Mouse (Mus musculus): ENCODE data around the gene Ripor3.
"Not testable (repeated sequence)": the region's sequence is repeated elsewhere in the genome, so short reads cannot be mapped to it uniquely, and the experiment has no call there.

Gene Ripor3

GRCm38 (mm10) chr2:168009936-168010668 is at the start of gene Ripor3:
Gene Ripor3, minus strand, starts transcription at chr2:168010618.
- in situ Hi-C loops (cut with MboI): loop anchor here (10.0 kb wide), 1 partner anchor 325 kb away; the partner anchor contains the start of genes Cebpb and Tmem189

- in situ Hi-C loops (cut with MboI): no loop called here
Measured at GRCm38 (mm10) chr2:168059200-168059790, 48.9 kb upstream of the Ripor3 start.

GRCm38 (mm10) chr2:168058488-168059199 is 48.2 kb upstream of the Ripor3 start:
- in situ Hi-C loops (cut with MboI): no loop called here

GRCm38 (mm10) chr2:168057876-168058275 is 47.5 kb upstream of the Ripor3 start:
- in situ Hi-C loops (cut with MboI): not testable (repeated sequence)

GRCm38 (mm10) chr2:168056666-168056933 is 46.2 kb upstream of the Ripor3 start:
- in situ Hi-C loops (cut with MboI): no loop called here

GRCm38 (mm10) chr2:168055910-168056665 is 45.7 kb upstream of the Ripor3 start:
- in situ Hi-C loops (cut with MboI): no loop called here

- in situ Hi-C loops (cut with MboI): no loop called here
Measured at GRCm38 (mm10) chr2:168054142-168054541, 43.7 kb upstream of the Ripor3 start.

GRCm38 (mm10) chr2:168052689-168053088 is 42.3 kb upstream of the Ripor3 start:
- in situ Hi-C loops (cut with MboI): no loop called here

GRCm38 (mm10) chr2:168052156-168052555 is 41.7 kb upstream of the Ripor3 start:
- in situ Hi-C loops (cut with MboI): no loop called here

GRCm38 (mm10) chr2:168050000-168050942 is 39.9 kb upstream of the Ripor3 start:
- in situ Hi-C loops (cut with MboI): no loop called here

GRCm38 (mm10) chr2:168049002-168049635 is 38.7 kb upstream of the Ripor3 start:
- in situ Hi-C loops (cut with MboI): no loop called here

- in situ Hi-C loops (cut with MboI): no loop called here
Measured at GRCm38 (mm10) chr2:168046467-168046866, 36.0 kb upstream of the Ripor3 start.

- in situ Hi-C loops (cut with MboI): no loop called here
Measured at GRCm38 (mm10) chr2:168045771-168046170, 35.4 kb upstream of the Ripor3 start.

GRCm38 (mm10) chr2:168045357-168045756 is 34.9 kb upstream of the Ripor3 start:
- in situ Hi-C loops (cut with MboI): no loop called here

GRCm38 (mm10) chr2:168044681-168045287 is 34.4 kb upstream of the Ripor3 start:
- in situ Hi-C loops (cut with MboI): no loop called here

- in situ Hi-C loops (cut with MboI): no loop called here
Measured at GRCm38 (mm10) chr2:168042019-168042418, 31.6 kb upstream of the Ripor3 start.

GRCm38 (mm10) chr2:168040751-168041150 is 30.3 kb upstream of the Ripor3 start:
- in situ Hi-C loops (cut with MboI): no loop called here

GRCm38 (mm10) chr2:168037063-168037462 is 26.6 kb upstream of the Ripor3 start:
- in situ Hi-C loops (cut with MboI): no loop called here

- in situ Hi-C loops (cut with MboI): no loop called here
Measured at GRCm38 (mm10) chr2:168035907-168036306, 25.5 kb upstream of the Ripor3 start.

GRCm38 (mm10) chr2:168033905-168034304 is 23.5 kb upstream of the Ripor3 start:
- in situ Hi-C loops (cut with MboI): no loop called here
